Mouse (Mus musculus) neural tube, embryonic 13.5 days (tissue): Measurements from ENCODE around the gene Unc13b. TPM values are rescaled to one million over a fixed set of nuclear protein-coding genes. Genes with fewer than 3 reads are reported as not detected.

Experiments used
- ATAC-seq: fragments of 200-750 bp; cut with Nextera tagmentation; 2 replicates; pipeline ENCODE4 v1.8.0; 2017; ENCODE audit warnings: low read depth, mild to moderate bottlenecking, moderate TSS enrichment, moderate library complexity
- H3K27ac ChIP-seq: fragments of 300-500 bp; sonication (generic); replicated peaks from 2 replicates; pipeline ENCODE4 v1.5.1; 2015; ENCODE audit warnings: moderate library complexity, mild to moderate bottlenecking, inconsistent platforms
- H3K27me3 ChIP-seq: fragments of 300-500 bp; sonication (generic); 2 replicates; pipeline ENCODE4 v1.6.1; 2015; ENCODE audit warnings: mild to moderate bottlenecking, inconsistent platforms
- H3K36me3 ChIP-seq: fragments of 300-500 bp; sonication (generic); 2 replicates; pipeline ENCODE4 v1.6.1; 2015; ENCODE audit warnings: mild to moderate bottlenecking, inconsistent platforms
- H3K4me1 ChIP-seq: fragments of 300-500 bp; sonication (generic); replicated peaks from 2 replicates; pipeline ENCODE4 v1.6.1; 2015; ENCODE audit warnings: inconsistent platforms
- H3K4me2 ChIP-seq: fragments of 300-500 bp; sonication (generic); 2 replicates; pipeline ENCODE4 v1.6.1; 2015; ENCODE audit warnings: inconsistent platforms, mild to moderate bottlenecking, moderate library complexity
- H3K4me3 ChIP-seq: fragments of 300-500 bp; sonication (generic); 2 replicates; pipeline ENCODE4 v1.5.1; 2015; ENCODE audit warnings: mild to moderate bottlenecking, inconsistent platforms
- H3K9ac ChIP-seq: fragments of 300-500 bp; sonication (generic); 2 replicates; pipeline ENCODE4 v1.6.1; 2015; ENCODE audit warnings: moderate library complexity, mild to moderate bottlenecking, inconsistent platforms
- H3K9me3 ChIP-seq: fragments of 300-500 bp; sonication (generic); 2 replicates; pipeline ENCODE4 v1.6.1; 2016; ENCODE audit warnings: inconsistent platforms
- WGBS: fragments of 180-500 bp; shearing (Covaris S2); methylation state at CpG from one replicate; pipeline ENCODE4 v1.1.7; 2015; 5-methylcytosine and 5-hydroxymethylcytosine counted together
- polyA plus RNA-seq: library from polyadenylated mRNA; unstranded; fragments of >200 nt; fragmentation: Nextera tagmentation; extraction: Ambion mirVana; gene quantifications from 2 replicates; pipeline ENCODE4 v1.2.1, GENCODE M21; 2015

The Unc13b gene
- polyA plus RNA-seq, 1 experiment from 2014 or later, result 16.5 TPM

GRCm38 (mm10) chr4:43205571-43205970 lies 146.8 kb downstream of the Unc13b start:
- Histone ChIP-seq H3K36me3 (peaks cover 4% of the 10 kb centered on the region; the same call in 1 of the 2 replicates), H3K9me3 (peaks cover 9% of the 10 kb centered on the region; the same call in 1 of the 2 replicates), H3K4me1 (peaks cover 16% of the 10 kb centered on the region), H3K4me2 (no peak overlapping the region), H3K9ac (no peak overlapping the region), H3K27me3 (no peaks in the 10 kb centered on the region), H3K4me3 (no peak overlapping the region), H3K27ac (no peak overlapping the region)
- no peak for ATAC-seq
- WGBS, result 38% methylated on average over 4 of the region's 4 CpGs

GRCm38 (mm10) chr4:43206989-43207388 lies 148.2 kb downstream of the Unc13b start:
- WGBS, result 74% methylated on average over 5 of the region's 5 CpGs

GRCm38 (mm10) chr4:43209081-43209579 lies 150.4 kb downstream of the Unc13b start:
- ATAC-seq, result peak; percentile 94
- Histone ChIP-seq H3K27ac (peak overlapping the region; percentile 90), H3K27me3 (no peaks in the 10 kb centered on the region), H3K36me3 (no peaks in the 10 kb centered on the region), H3K9me3 (no peaks in the 10 kb centered on the region), H3K4me2 (peak overlapping the region; percentile 65), H3K4me1 (peaks cover 16% of the 10 kb centered on the region), H3K9ac (peak overlapping the region; percentile 69), H3K4me3 (peak overlapping the region; percentile 45)
- 2% methylated on average over 8 of the region's 8 CpGs for WGBS

More at GRCm38 (mm10) chr4:43206989-43207388, 148.2 kb downstream of the Unc13b start:
- Histone ChIP-seq H3K9me3 (0 out of 2 replicates have a peak, but pooled peaks cover under 1% of the 10 kb centered on the region), H3K9ac (no peak overlapping the region), H3K4me3 (no peak overlapping the region), H3K36me3 (no peaks in the 10 kb centered on the region; the same call in 1 of the 2 replicates), H3K27me3 (no peaks in the 10 kb centered on the region), H3K4me2 (no peak overlapping the region), H3K27ac (no peak overlapping the region), H3K4me1 (peaks cover 16% of the 10 kb centered on the region)
- no peak for ATAC-seq

GRCm38 (mm10) chr4:43209673-43210072 lies 150.9 kb downstream of the Unc13b start:
- H3K27ac ChIP-seq, result peak overlapping the region; percentile 90
- 30% methylated on average over 6 of the region's 6 CpGs for WGBS
- H3K9me3 ChIP-seq, result no peaks in the 10 kb centered on the region
- peaks cover 16% of the 10 kb centered on the region for H3K4me1 ChIP-seq
- peak overlapping the region; percentile 65 for H3K4me2 ChIP-seq
- no peaks in the 10 kb centered on the region for H3K27me3 ChIP-seq
- peak overlapping the region; percentile 45 for H3K4me3 ChIP-seq
- H3K9ac ChIP-seq, result peak overlapping the region; percentile 69
- ATAC-seq, result 0 out of 2 replicates have a peak, but pooled peaks have one; percentile 58
- H3K36me3 ChIP-seq, result no peaks in the 10 kb centered on the region

GRCm38 (mm10) chr4:43216491-43216890 lies 157.7 kb downstream of the Unc13b start:
- Histone ChIP-seq H3K4me2 (no peak overlapping the region), H3K36me3 (0 out of 2 replicates have a peak, but pooled peaks cover 3% of the 10 kb centered on the region), H3K9me3 (no peaks in the 10 kb centered on the region), H3K9ac (no peak overlapping the region), H3K27me3 (no peaks in the 10 kb centered on the region), H3K4me3 (no peak overlapping the region), H3K27ac (no peak overlapping the region), H3K4me1 (no peaks in the 10 kb centered on the region)
- 81% methylated on average over 3 of the region's 3 CpGs for WGBS
- ATAC-seq, result no peak

GRCm38 (mm10) chr4:43217997-43218396 lies 159.2 kb downstream of the Unc13b start:
- H3K9me3 ChIP-seq, result no peaks in the 10 kb centered on the region
- no peak overlapping the region for H3K4me3 ChIP-seq
- no peaks in the 10 kb centered on the region for H3K27me3 ChIP-seq
- WGBS, result 90% methylated on average over 1 of the region's 1 CpGs
- H3K9ac ChIP-seq, result no peak overlapping the region
- no peak overlapping the region for H3K4me2 ChIP-seq
- no peak overlapping the region for H3K27ac ChIP-seq
- ATAC-seq, result no peak
- 0 out of 2 replicates have a peak, but pooled peaks cover 3% of the 10 kb centered on the region for H3K36me3 ChIP-seq
- no peaks in the 10 kb centered on the region for H3K4me1 ChIP-seq

GRCm38 (mm10) chr4:43231821-43232220 lies 173.1 kb downstream of the Unc13b start:
- Histone ChIP-seq H3K9me3 (no peaks in the 10 kb centered on the region), H3K9ac (no peak overlapping the region), H3K27me3 (no peaks in the 10 kb centered on the region), H3K36me3 (peaks cover 21% of the 10 kb centered on the region; the same call in 1 of the 2 replicates), H3K27ac (no peak overlapping the region), H3K4me2 (no peak overlapping the region), H3K4me3 (no peak overlapping the region), H3K4me1 (no peaks in the 10 kb centered on the region)
- 90% methylated on average over 3 of the region's 3 CpGs for WGBS
- ATAC-seq, result no peak

- no peak for ATAC-seq
- H3K4me2 ChIP-seq, result no peak overlapping the region
- WGBS, result 78% methylated on average over 1 of the region's 1 CpGs
- H3K4me3 ChIP-seq, result no peak overlapping the region
- peaks cover 31% of the 10 kb centered on the region; the same call in 1 of the 2 replicates for H3K36me3 ChIP-seq
- H3K9ac ChIP-seq, result no peak overlapping the region
- H3K27ac ChIP-seq, result no peak overlapping the region
- no peaks in the 10 kb centered on the region for H3K4me1 ChIP-seq
- H3K9me3 ChIP-seq, result no peaks in the 10 kb centered on the region
- H3K27me3 ChIP-seq, result no peaks in the 10 kb centered on the region
These were observed 174.2 kb downstream of the Unc13b start for GRCm38 (mm10) chr4:43232985-43233384.

- 97% methylated on average over 6 of the region's 6 CpGs for WGBS
- Histone ChIP-seq H3K9ac (no peak overlapping the region), H3K4me3 (no peak overlapping the region), H3K4me2 (no peak overlapping the region), H3K4me1 (no peaks in the 10 kb centered on the region), H3K27me3 (no peaks in the 10 kb centered on the region), H3K36me3 (peaks cover 36% of the 10 kb centered on the region; the same call in 1 of the 2 replicates), H3K9me3 (no peaks in the 10 kb centered on the region), H3K27ac (no peak overlapping the region)
- ATAC-seq, result no peak
These were observed 174.7 kb downstream of the Unc13b start for GRCm38 (mm10) chr4:43233489-43233888.

- no peak overlapping the region for H3K4me3 ChIP-seq
- no peak overlapping the region for H3K9ac ChIP-seq
- WGBS, result 90% methylated on average over 9 of the region's 9 CpGs
- H3K4me1 ChIP-seq, result no peaks in the 10 kb centered on the region
- no peaks in the 10 kb centered on the region for H3K27me3 ChIP-seq
- H3K9me3 ChIP-seq, result no peaks in the 10 kb centered on the region
- H3K27ac ChIP-seq, result no peak overlapping the region
- H3K4me2 ChIP-seq, result no peak overlapping the region
- no peak for ATAC-seq
- H3K36me3 ChIP-seq, result peaks cover 61% of the 10 kb centered on the region
These were observed 178.1 kb downstream of the Unc13b start for GRCm38 (mm10) chr4:43236898-43237297.

GRCm38 (mm10) chr4:43240716-43241115 lies 182.0 kb downstream of the Unc13b start:
- Histone ChIP-seq H3K36me3 (peaks cover 58% of the 10 kb centered on the region), H3K27me3 (no peaks in the 10 kb centered on the region), H3K27ac (no peak overlapping the region), H3K4me2 (no peak overlapping the region), H3K4me3 (no peak overlapping the region), H3K9ac (no peak overlapping the region), H3K9me3 (no peaks in the 10 kb centered on the region), H3K4me1 (no peaks in the 10 kb centered on the region)
- no peak for ATAC-seq
- WGBS, result 94% methylated on average over 1 of the region's 1 CpGs

- Histone ChIP-seq H3K9me3 (no peaks in the 10 kb centered on the region), H3K4me2 (no peak overlapping the region), H3K4me3 (no peak overlapping the region), H3K36me3 (peaks cover 36% of the 10 kb centered on the region), H3K9ac (no peak overlapping the region), H3K27me3 (no peaks in the 10 kb centered on the region), H3K27ac (no peak overlapping the region), H3K4me1 (no peaks in the 10 kb centered on the region)
- WGBS, result 51% methylated on average over 2 of the region's 2 CpGs
- no peak for ATAC-seq
These were observed 185.3 kb downstream of the Unc13b start for GRCm38 (mm10) chr4:43244022-43244421.

- no peaks in the 10 kb centered on the region for H3K4me1 ChIP-seq
- peaks cover 32% of the 10 kb centered on the region for H3K36me3 ChIP-seq
- WGBS, result 92% methylated on average over 4 of the region's 4 CpGs
- H3K27ac ChIP-seq, result no peak overlapping the region
- H3K9ac ChIP-seq, result no peak overlapping the region
- no peaks in the 10 kb centered on the region for H3K9me3 ChIP-seq
- H3K27me3 ChIP-seq, result no peaks in the 10 kb centered on the region
- no peak overlapping the region for H3K4me3 ChIP-seq
- no peak for ATAC-seq
- no peak overlapping the region for H3K4me2 ChIP-seq
These were observed 187.0 kb downstream of the Unc13b start for GRCm38 (mm10) chr4:43245776-43246175.
